Mouse (Mus musculus) hindbrain, embryonic 13.5 days (tissue): ENCODE data around the gene Nepro. TPM values are rescaled to one million over a fixed set of nuclear protein-coding genes. Genes with fewer than 3 reads are reported as not detected.

ENCODE experiments used
- ATAC-seq: fragments of 200-750 bp; cut with Nextera tagmentation; 2 replicates; pipeline ENCODE4 v1.8.0; 2017; ENCODE audit warnings: moderate TSS enrichment; ENCODE audit not compliant: low FRiP score
- H3K27ac ChIP-seq: fragments of 300-500 bp; sonication (generic); 2 replicates; pipeline ENCODE4 v1.5.1; 2015; ENCODE audit warnings: inconsistent platforms, mild to moderate bottlenecking, moderate library complexity
- H3K27me3 ChIP-seq: fragments of 300-500 bp; sonication (generic); 2 replicates; pipeline ENCODE4 v1.6.1; 2015; ENCODE audit warnings: mild to moderate bottlenecking, inconsistent platforms
- H3K36me3 ChIP-seq: fragments of 300-500 bp; sonication (generic); 2 replicates; pipeline ENCODE4 v1.6.1; 2015; ENCODE audit warnings: mild to moderate bottlenecking, inconsistent platforms
- H3K4me1 ChIP-seq: fragments of 300-500 bp; sonication (generic); replicated peaks from 2 replicates; pipeline ENCODE4 v1.6.1; 2015; ENCODE audit warnings: inconsistent platforms
- H3K4me2 ChIP-seq: fragments of 300-500 bp; sonication (generic); 2 replicates; pipeline ENCODE4 v1.6.1; 2015; ENCODE audit warnings: inconsistent platforms, mild to moderate bottlenecking, moderate library complexity
- H3K4me3 ChIP-seq: fragments of 300-500 bp; sonication (generic); 2 replicates; pipeline ENCODE4 v1.5.1; 2015; ENCODE audit warnings: mild to moderate bottlenecking, inconsistent platforms
- H3K9ac ChIP-seq: fragments of 300-500 bp; sonication (generic); 2 replicates; pipeline ENCODE4 v1.6.1; 2015; ENCODE audit warnings: mild to moderate bottlenecking, inconsistent platforms
- H3K9me3 ChIP-seq: fragments of 300-500 bp; sonication (generic); 2 replicates; pipeline ENCODE4 v1.6.1; 2016; ENCODE audit warnings: inconsistent platforms
- WGBS: fragments of 180-500 bp; shearing (Covaris S2); methylation state at CpG from one replicate; pipeline ENCODE4 v1.1.7; 2015; 5-methylcytosine and 5-hydroxymethylcytosine counted together
- polyA plus RNA-seq: library from polyadenylated mRNA; unstranded; fragments of >200 nt; fragmentation: Nextera tagmentation; extraction: Ambion mirVana; gene quantifications from 2 replicates; pipeline ENCODE4 v1.2.1, GENCODE M21; 2015

The Nepro gene
- polyA plus RNA-seq, 1 experiment from 2014 or later: 4.9 TPM

GRCm38 (mm10) chr16:44778538-44779147 lies 54.5 kb downstream of the Nepro start:
- no peak for ATAC-seq
- no peaks in the 10 kb centered on the region for H3K4me1 ChIP-seq

GRCm38 (mm10) chr16:44779494-44779893 lies 55.4 kb downstream of the Nepro start:
- Histone ChIP-seq H3K9me3 (no peaks in the 10 kb centered on the region), H3K4me1 (no peaks in the 10 kb centered on the region), H3K9ac (no peak overlapping the region), H3K27me3 (no peaks in the 10 kb centered on the region), H3K4me2 (no peak overlapping the region), H3K4me3 (no peak overlapping the region), H3K27ac (no peak overlapping the region), H3K36me3 (no peaks in the 10 kb centered on the region)
- WGBS: 94% methylated on average over 5 of the region's 5 CpGs
- ATAC-seq: no peak

More at GRCm38 (mm10) chr16:44778538-44779147, 54.5 kb downstream of the Nepro start:
- Histone ChIP-seq H3K9ac (no peak overlapping the region), H3K9me3 (no peaks in the 10 kb centered on the region), H3K4me3 (no peak overlapping the region), H3K27ac (no peak overlapping the region), H3K4me2 (no peak overlapping the region), H3K27me3 (no peaks in the 10 kb centered on the region), H3K36me3 (no peaks in the 10 kb centered on the region)
- 88% methylated on average over 17 of the region's 17 CpGs for WGBS

DNA sequence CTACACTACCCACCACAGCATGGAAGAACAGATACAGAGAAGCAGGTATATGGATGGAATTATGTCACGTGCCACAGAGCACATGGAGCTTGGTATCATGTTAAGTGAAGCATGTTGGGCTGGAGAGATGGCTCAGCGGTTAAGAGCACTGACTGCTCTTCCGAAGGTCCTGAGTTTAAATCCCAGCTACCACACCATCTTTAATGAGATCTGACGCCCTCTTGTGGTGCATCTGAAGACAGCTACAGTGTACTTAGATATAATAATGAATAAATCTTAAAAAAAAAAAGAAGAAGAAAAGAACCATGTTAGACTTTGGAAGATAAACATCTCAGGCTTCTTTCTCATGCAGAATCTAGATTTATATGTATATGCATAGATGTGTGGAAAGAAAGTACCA lies 56.6 kb downstream of the Nepro start:
- no peaks in the 10 kb centered on the region for H3K9me3 ChIP-seq
- no peak overlapping the region for H3K4me2 ChIP-seq
- no peak for ATAC-seq
- H3K27ac ChIP-seq: no peak overlapping the region
- no peak overlapping the region for H3K9ac ChIP-seq
- no peaks in the 10 kb centered on the region for H3K27me3 ChIP-seq
- WGBS: 64% methylated on average over 4 of the region's 4 CpGs
- H3K36me3 ChIP-seq: no peaks in the 10 kb centered on the region
- no peaks in the 10 kb centered on the region for H3K4me1 ChIP-seq
- no peak overlapping the region for H3K4me3 ChIP-seq

Other genes starting within 250 kb of the Nepro start
- gene Boc, start 165.4 kb upstream of the Nepro start, polyA plus RNA-seq: 14.0 and 17.2 TPM in 2 replicates
- 37.8 and 40.2 TPM in 2 replicates for gene Gtpbp8, start 22.1 kb downstream of the Nepro start, polyA plus RNA-seq
- 0.58 and 0.87 TPM in 2 replicates for gene Cd200r1, start 41.4 kb downstream of the Nepro start, polyA plus RNA-seq
- not detected in 2 replicates for gene Cd200r4, start 87.4 kb downstream of the Nepro start, polyA plus RNA-seq
- gene Cd200r2, start 142.8 kb downstream of the Nepro start, polyA plus RNA-seq: not detected in 2 replicates
- gene Cd200r3, start 219.4 kb downstream of the Nepro start, polyA plus RNA-seq: not detected in 2 replicates